Mouse (Mus musculus): ENCODE results near the gene Dnmt3a. TPM values are rescaled to one million over a fixed set of nuclear protein-coding genes. Genes with fewer than 3 reads are reported as not detected.

Dnmt3a gene
- polyA plus RNA-seq, 1 experiment, result 14.7 TPM

GRCm38 (mm10) chr12:3892240-3893059 lies 86.6 kb downstream of the Dnmt3a start:
- Histone ChIP-seq H3K4me1 (ENCODE audit: control insufficient read depth, insufficient read depth, low read length) (peaks cover 14% of the 10 kb centered on the region), H3K4me3 (replicated peaks; ENCODE audit: extremely low read depth, low read depth, low read length) (no peak overlapping the region)
- no peak for DNase-seq
- 51% methylated on average over 15 of the region's 15 CpGs for WGBS
- TF ChIP-seq POLR2A (IDR thresholded peaks at IDR 0.05; ENCODE audit: borderline replicate concordance, extremely low read depth, low read depth, low read length) (no peak), CTCF (IDR thresholded peaks at IDR 0.05; ENCODE audit: insufficient read depth, low read length) (no peak)

- WGBS, result 80% methylated on average over 6 of the region's 6 CpGs
- peaks cover 10% of the 10 kb centered on the region for H3K4me1 ChIP-seq (ENCODE audit: control insufficient read depth, insufficient read depth, low read length)
- no peak overlapping the region for H3K4me3 ChIP-seq (replicated peaks; ENCODE audit: extremely low read depth, low read depth, low read length)
- DNase-seq, result no peak
- no peak for TF ChIP-seq POLR2A (IDR thresholded peaks at IDR 0.05; ENCODE audit: borderline replicate concordance, extremely low read depth, low read depth, low read length)
Observed at GRCm38 (mm10) chr12:3893335-3893734, 87.5 kb downstream of the Dnmt3a start.

- no peak overlapping the region for H3K4me3 ChIP-seq (replicated peaks; ENCODE audit: extremely low read depth, low read depth, low read length)
- TF ChIP-seq POLR2A (IDR thresholded peaks at IDR 0.05; ENCODE audit: borderline replicate concordance, extremely low read depth, low read depth, low read length), result no peak
- no peak for TF ChIP-seq CTCF (IDR thresholded peaks at IDR 0.05; ENCODE audit: insufficient read depth, low read length)
- H3K4me1 ChIP-seq (ENCODE audit: control insufficient read depth, insufficient read depth, low read length), result peaks cover 6% of the 10 kb centered on the region
- 66% methylated on average over 7 of the region's 7 CpGs for WGBS
- DNase-seq, result no peak
Observed at GRCm38 (mm10) chr12:3894525-3894924, 88.7 kb downstream of the Dnmt3a start.

- peaks cover 3% of the 10 kb centered on the region; the same call in 1 of the 2 replicates for H3K4me1 ChIP-seq (ENCODE audit: control insufficient read depth, insufficient read depth, low read length)
- WGBS, result 84% methylated on average over 9 of the region's 9 CpGs
- TF ChIP-seq POLR2A (IDR thresholded peaks at IDR 0.05; ENCODE audit: borderline replicate concordance, extremely low read depth, low read depth, low read length), result no peak
- no peak for TF ChIP-seq CTCF (IDR thresholded peaks at IDR 0.05; ENCODE audit: insufficient read depth, low read length)
- no peak overlapping the region for H3K4me3 ChIP-seq (replicated peaks; ENCODE audit: extremely low read depth, low read depth, low read length)
- no peak for DNase-seq
Observed at GRCm38 (mm10) chr12:3897057-3897545, 91.3 kb downstream of the Dnmt3a start.

- H3K4me1 ChIP-seq (ENCODE audit: control insufficient read depth, insufficient read depth, low read length), result no peaks in the 10 kb centered on the region
- DNase-seq, result no peak
- TF ChIP-seq POLR2A (IDR thresholded peaks at IDR 0.05; ENCODE audit: borderline replicate concordance, extremely low read depth, low read depth, low read length) (no peak), CTCF (IDR thresholded peaks at IDR 0.05; ENCODE audit: insufficient read depth, low read length) (no peak)
- WGBS, result 90% methylated on average over 2 of the region's 2 CpGs
- H3K4me3 ChIP-seq (replicated peaks; ENCODE audit: extremely low read depth, low read depth, low read length), result no peak overlapping the region
Observed at GRCm38 (mm10) chr12:3898811-3899210, 93.0 kb downstream of the Dnmt3a start.

GRCm38 (mm10) chr12:3905436-3905835 lies 99.6 kb downstream of the Dnmt3a start:
- DNase-seq, result no peak
- Histone ChIP-seq H3K4me1 (ENCODE audit: control insufficient read depth, insufficient read depth, low read length) (no peaks in the 10 kb centered on the region), H3K4me3 (replicated peaks; ENCODE audit: extremely low read depth, low read depth, low read length) (no peak overlapping the region)
- no peak for TF ChIP-seq POLR2A (IDR thresholded peaks at IDR 0.05; ENCODE audit: borderline replicate concordance, extremely low read depth, low read depth, low read length)
- no peak for TF ChIP-seq CTCF (IDR thresholded peaks at IDR 0.05; ENCODE audit: insufficient read depth, low read length)
- WGBS, result 91% methylated on average over 9 of the region's 9 CpGs

- TF ChIP-seq CTCF (IDR thresholded peaks at IDR 0.05; ENCODE audit: insufficient read depth, low read length), result no peak
- no peak for TF ChIP-seq POLR2A (IDR thresholded peaks at IDR 0.05; ENCODE audit: borderline replicate concordance, extremely low read depth, low read depth, low read length)
- H3K4me3 ChIP-seq (replicated peaks; ENCODE audit: extremely low read depth, low read depth, low read length), result no peak overlapping the region
- DNase-seq, result no peak
- H3K4me1 ChIP-seq (ENCODE audit: control insufficient read depth, insufficient read depth, low read length), result no peaks in the 10 kb centered on the region
Observed at GRCm38 (mm10) chr12:3906308-3906707, 100.5 kb downstream of the Dnmt3a start.

GRCm38 (mm10) chr12:3907008-3907407 lies 101.2 kb downstream of the Dnmt3a start:
- no peaks in the 10 kb centered on the region for H3K4me1 ChIP-seq (ENCODE audit: control insufficient read depth, insufficient read depth, low read length)
- no peak for TF ChIP-seq POLR2A (IDR thresholded peaks at IDR 0.05; ENCODE audit: borderline replicate concordance, extremely low read depth, low read depth, low read length)
- TF ChIP-seq CTCF (IDR thresholded peaks at IDR 0.05; ENCODE audit: insufficient read depth, low read length), result no peak
- DNase-seq, result no peak
- no peak overlapping the region for H3K4me3 ChIP-seq (replicated peaks; ENCODE audit: extremely low read depth, low read depth, low read length)
- 89% methylated on average over 4 of the region's 4 CpGs for WGBS

- Histone ChIP-seq H3K4me1 (ENCODE audit: control insufficient read depth, insufficient read depth, low read length) (no peaks in the 10 kb centered on the region), H3K4me3 (replicated peaks; ENCODE audit: extremely low read depth, low read depth, low read length) (no peak overlapping the region)
- WGBS, result 82% methylated on average over 13 of the region's 13 CpGs
- TF ChIP-seq POLR2A (IDR thresholded peaks at IDR 0.05; ENCODE audit: borderline replicate concordance, extremely low read depth, low read depth, low read length) (no peak), CTCF (IDR thresholded peaks at IDR 0.05; ENCODE audit: insufficient read depth, low read length) (no peak)
- DNase-seq, result no peak
Observed at GRCm38 (mm10) chr12:3907418-3907817, 101.6 kb downstream of the Dnmt3a start.

- no peak for DNase-seq
- TF ChIP-seq CTCF (IDR thresholded peaks at IDR 0.05; ENCODE audit: insufficient read depth, low read length) (no peak), POLR2A (IDR thresholded peaks at IDR 0.05; ENCODE audit: borderline replicate concordance, extremely low read depth, low read depth, low read length) (no peak)
- Histone ChIP-seq H3K4me3 (replicated peaks; ENCODE audit: extremely low read depth, low read depth, low read length) (no peak overlapping the region), H3K4me1 (ENCODE audit: control insufficient read depth, insufficient read depth, low read length) (no peaks in the 10 kb centered on the region)
- 75% methylated on average over 10 of the region's 10 CpGs for WGBS
Observed at GRCm38 (mm10) chr12:3910466-3911093, 104.8 kb downstream of the Dnmt3a start.

All from lung, adult 2 months (tissue).